Mouse (Mus musculus): ENCODE data around the gene Ppp6r2. TPM values are rescaled to one million over a fixed set of nuclear protein-coding genes. Genes with fewer than 3 reads are reported as not detected.

The Ppp6r2 gene
- polyA plus RNA-seq, 1 experiment from 2014 or later: 17.2 TPM

DNA sequence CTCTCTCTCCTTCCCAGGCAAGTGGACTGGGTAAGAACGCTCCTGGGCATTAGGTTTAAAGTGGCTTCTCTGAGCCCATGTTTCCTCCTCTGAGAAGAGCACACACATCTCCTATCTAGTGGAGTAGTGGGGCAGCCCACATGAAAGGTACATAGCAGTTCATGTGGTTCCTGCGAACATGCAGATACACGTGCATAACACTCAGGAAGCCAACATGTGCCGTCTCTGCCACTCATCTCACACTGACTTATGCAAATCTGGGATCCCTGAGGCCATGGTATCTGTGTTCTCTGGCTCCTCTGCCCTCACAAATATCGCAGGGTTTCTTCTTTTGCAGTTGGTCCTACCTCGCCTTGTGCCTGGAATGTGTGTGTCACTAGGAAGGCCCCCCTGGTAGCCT is 71.2 kb downstream of the Ppp6r2 start:
- Histone ChIP-seq H3K27ac (replicated peaks) (no peak overlapping the region), H3K4me3 (ENCODE audit: low read depth, low read length) (no peak overlapping the region), H3K9ac (ENCODE audit: low read length) (no peak overlapping the region), H3K9me3 (ENCODE audit: control insufficient read depth, low read length) (no peaks in the 10 kb centered on the region), H3K36me3 (ENCODE audit: control insufficient read depth, insufficient read depth, low read length) (peaks cover 17% of the 10 kb centered on the region), H3K4me2 (replicated peaks; ENCODE audit: low read depth) (no peak overlapping the region), H3K27me3 (ENCODE audit: control insufficient read depth, insufficient read depth, low read length) (no peaks in the 10 kb centered on the region), H3K4me1 (replicated peaks; ENCODE audit: control insufficient read depth, insufficient read depth) (no peaks in the 10 kb centered on the region)
- ATAC-seq (ENCODE audit: low FRiP score, low TSS enrichment): no peak
- no peak for DNase-seq (ENCODE audit: low spot score)
- TF ChIP-seq CTCF (IDR thresholded peaks at IDR 0.05; ENCODE audit: low read depth) (no peak), EP300 (optimal IDR thresholded peaks at IDR 0.05) (no peak)
- WGBS: 81% methylated on average over 6 of the region's 6 CpGs

GRCm38 (mm10) chr15:89284094-89284493 is 72.7 kb downstream of the Ppp6r2 start:
- Histone ChIP-seq H3K36me3 (ENCODE audit: control insufficient read depth, insufficient read depth, low read length) (peaks cover 20% of the 10 kb centered on the region), H3K4me1 (replicated peaks; ENCODE audit: control insufficient read depth, insufficient read depth) (no peaks in the 10 kb centered on the region), H3K27ac (replicated peaks) (no peak overlapping the region), H3K4me2 (replicated peaks; ENCODE audit: low read depth) (no peak overlapping the region), H3K9me3 (ENCODE audit: control insufficient read depth, low read length) (no peaks in the 10 kb centered on the region), H3K9ac (ENCODE audit: low read length) (no peak overlapping the region), H3K27me3 (ENCODE audit: control insufficient read depth, insufficient read depth, low read length) (no peaks in the 10 kb centered on the region), H3K4me3 (ENCODE audit: low read depth, low read length) (no peak overlapping the region)
- no peak for ATAC-seq (ENCODE audit: low FRiP score, low TSS enrichment)
- DNase-seq (ENCODE audit: low spot score): no peak
- 75% methylated on average over 2 of the region's 2 CpGs for WGBS
- no peak for TF ChIP-seq EP300 (optimal IDR thresholded peaks at IDR 0.05)
- no peak for TF ChIP-seq CTCF (IDR thresholded peaks at IDR 0.05; ENCODE audit: low read depth)

- Histone ChIP-seq H3K4me3 (ENCODE audit: low read depth, low read length) (no peak overlapping the region), H3K4me1 (replicated peaks; ENCODE audit: control insufficient read depth, insufficient read depth) (no peaks in the 10 kb centered on the region), H3K9me3 (ENCODE audit: control insufficient read depth, low read length) (no peaks in the 10 kb centered on the region), H3K27me3 (ENCODE audit: control insufficient read depth, insufficient read depth, low read length) (no peaks in the 10 kb centered on the region), H3K36me3 (ENCODE audit: control insufficient read depth, insufficient read depth, low read length) (peaks cover 28% of the 10 kb centered on the region), H3K27ac (replicated peaks) (no peak overlapping the region), H3K9ac (ENCODE audit: low read length) (no peak overlapping the region), H3K4me2 (replicated peaks; ENCODE audit: low read depth) (no peak overlapping the region)
- DNase-seq (ENCODE audit: low spot score) (no peak), ATAC-seq (ENCODE audit: low FRiP score, low TSS enrichment) (no peak)
- TF ChIP-seq CTCF (IDR thresholded peaks at IDR 0.05; ENCODE audit: low read depth): no peak
- TF ChIP-seq EP300 (optimal IDR thresholded peaks at IDR 0.05): no peak
Observed at GRCm38 (mm10) chr15:89285004-89285403, 73.7 kb downstream of the Ppp6r2 start.

DNA sequence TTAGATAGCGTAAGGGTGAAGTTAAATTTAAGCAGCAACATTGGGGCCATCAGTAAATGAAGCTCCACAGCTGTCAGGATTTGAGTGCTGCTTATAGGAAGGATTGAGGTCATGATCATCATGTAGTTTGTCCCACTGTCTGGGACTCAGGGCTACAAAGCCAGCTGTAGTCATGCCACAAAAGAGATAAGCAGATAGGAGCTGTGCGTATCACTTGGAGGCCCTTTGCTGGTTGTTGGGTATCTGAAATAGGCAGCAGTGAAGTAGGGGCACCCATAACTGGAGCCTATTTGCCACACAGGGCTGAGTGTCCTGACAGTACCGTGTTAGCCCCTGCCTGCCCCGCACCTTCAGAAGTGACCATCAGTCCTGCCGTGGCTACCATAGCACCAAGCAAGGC is 74.1 kb downstream of the Ppp6r2 start:
- ATAC-seq (ENCODE audit: low FRiP score, low TSS enrichment) (no peak), DNase-seq (ENCODE audit: low spot score) (no peak)
- Histone ChIP-seq H3K4me3 (ENCODE audit: low read depth, low read length) (no peak overlapping the region), H3K9me3 (ENCODE audit: control insufficient read depth, low read length) (no peaks in the 10 kb centered on the region), H3K9ac (ENCODE audit: low read length) (no peak overlapping the region), H3K4me2 (replicated peaks; ENCODE audit: low read depth) (no peak overlapping the region), H3K36me3 (ENCODE audit: control insufficient read depth, insufficient read depth, low read length) (peaks cover 28% of the 10 kb centered on the region), H3K27ac (replicated peaks) (no peak overlapping the region), H3K4me1 (replicated peaks; ENCODE audit: control insufficient read depth, insufficient read depth) (no peaks in the 10 kb centered on the region), H3K27me3 (ENCODE audit: control insufficient read depth, insufficient read depth, low read length) (no peaks in the 10 kb centered on the region)
- TF ChIP-seq CTCF (IDR thresholded peaks at IDR 0.05; ENCODE audit: low read depth) (no peak), EP300 (optimal IDR thresholded peaks at IDR 0.05) (no peak)
- 89% methylated on average over 5 of the region's 5 CpGs for WGBS

GRCm38 (mm10) chr15:89286114-89286513 is 74.8 kb downstream of the Ppp6r2 start:
- no peak overlapping the region for H3K27ac ChIP-seq (replicated peaks)
- 85% methylated on average over 7 of the region's 7 CpGs for WGBS
- H3K27me3 ChIP-seq (ENCODE audit: control insufficient read depth, insufficient read depth, low read length): no peaks in the 10 kb centered on the region
- H3K4me2 ChIP-seq (replicated peaks; ENCODE audit: low read depth): no peak overlapping the region
- H3K4me3 ChIP-seq (ENCODE audit: low read depth, low read length): no peak overlapping the region
- TF ChIP-seq EP300 (optimal IDR thresholded peaks at IDR 0.05) (no peak), CTCF (IDR thresholded peaks at IDR 0.05; ENCODE audit: low read depth) (no peak)
- peaks cover 26% of the 10 kb centered on the region for H3K36me3 ChIP-seq (ENCODE audit: control insufficient read depth, insufficient read depth, low read length)
- no peak overlapping the region for H3K9ac ChIP-seq (ENCODE audit: low read length)
- no peak for DNase-seq (ENCODE audit: low spot score)
- ATAC-seq (ENCODE audit: low FRiP score, low TSS enrichment): no peak
- no peaks in the 10 kb centered on the region for H3K9me3 ChIP-seq (ENCODE audit: control insufficient read depth, low read length)
- H3K4me1 ChIP-seq (replicated peaks; ENCODE audit: control insufficient read depth, insufficient read depth): no peaks in the 10 kb centered on the region

GRCm38 (mm10) chr15:89286582-89286981 is 75.2 kb downstream of the Ppp6r2 start:
- Histone ChIP-seq H3K9me3 (ENCODE audit: control insufficient read depth, low read length) (no peaks in the 10 kb centered on the region), H3K9ac (ENCODE audit: low read length) (no peak overlapping the region), H3K4me2 (replicated peaks; ENCODE audit: low read depth) (no peak overlapping the region), H3K27me3 (ENCODE audit: control insufficient read depth, insufficient read depth, low read length) (no peaks in the 10 kb centered on the region), H3K4me1 (replicated peaks; ENCODE audit: control insufficient read depth, insufficient read depth) (no peaks in the 10 kb centered on the region), H3K4me3 (ENCODE audit: low read depth, low read length) (no peak overlapping the region), H3K27ac (replicated peaks) (no peak overlapping the region), H3K36me3 (ENCODE audit: control insufficient read depth, insufficient read depth, low read length) (peaks cover 22% of the 10 kb centered on the region)
- WGBS: 84% methylated on average over 5 of the region's 5 CpGs
- ATAC-seq (ENCODE audit: low FRiP score, low TSS enrichment) (no peak), DNase-seq (ENCODE audit: low spot score) (no peak)
- no peak for TF ChIP-seq EP300 (optimal IDR thresholded peaks at IDR 0.05)
- no peak for TF ChIP-seq CTCF (IDR thresholded peaks at IDR 0.05; ENCODE audit: low read depth)

All from stomach, postnatal 0 days (tissue).